Mouse (Mus musculus) spleen, adult 2 months (tissue): Measurements from ENCODE around the gene Shb.

ENCODE experiments used
- CTCF ChIP-seq: fragments of 200-500 bp; IDR thresholded peaks from 2 replicates; pipeline ENCODE4 v1.5.1; 2011; ENCODE audit warnings: mild to moderate bottlenecking, inconsistent platforms; ENCODE audit not compliant: insufficient read depth, insufficient read length, insufficient replicate concordance; ENCODE audit errors: extremely low read depth
- POLR2A ChIP-seq: fragments of 200-500 bp; IDR thresholded peaks from 2 replicates; pipeline ENCODE4 v1.6.1; 2011; ENCODE audit warnings: low read depth, low read length, inconsistent platforms

DNA sequence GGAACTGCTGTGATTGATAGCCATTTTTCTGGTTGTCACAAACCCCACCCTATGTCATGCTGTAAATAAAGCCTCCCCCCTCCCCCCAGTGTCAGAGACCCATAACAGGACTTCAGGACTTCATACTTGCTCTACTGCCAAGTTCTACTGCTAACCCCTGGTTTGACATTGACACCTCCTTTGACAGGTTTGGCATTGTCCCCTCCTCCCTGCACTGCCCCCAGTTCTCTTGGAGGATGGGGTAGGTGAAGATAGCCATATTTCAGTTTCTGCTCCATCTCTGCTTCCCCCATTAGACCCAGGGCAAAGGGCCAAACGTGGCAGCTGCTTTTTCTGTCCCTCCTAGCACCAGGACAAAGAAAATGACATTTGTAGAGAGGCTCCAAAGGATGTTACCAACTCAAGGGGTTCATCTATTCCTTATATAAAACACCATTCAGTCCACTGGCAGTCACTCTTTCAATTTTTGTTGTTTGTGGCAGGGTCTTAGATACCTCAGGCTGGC lies 1.2 kb upstream of the Shb start:
- TF ChIP-seq CTCF (no peak), POLR2A (no peak)
